Mouse (Mus musculus): Measurements from ENCODE around the gene Sptlc3.

DNA sequence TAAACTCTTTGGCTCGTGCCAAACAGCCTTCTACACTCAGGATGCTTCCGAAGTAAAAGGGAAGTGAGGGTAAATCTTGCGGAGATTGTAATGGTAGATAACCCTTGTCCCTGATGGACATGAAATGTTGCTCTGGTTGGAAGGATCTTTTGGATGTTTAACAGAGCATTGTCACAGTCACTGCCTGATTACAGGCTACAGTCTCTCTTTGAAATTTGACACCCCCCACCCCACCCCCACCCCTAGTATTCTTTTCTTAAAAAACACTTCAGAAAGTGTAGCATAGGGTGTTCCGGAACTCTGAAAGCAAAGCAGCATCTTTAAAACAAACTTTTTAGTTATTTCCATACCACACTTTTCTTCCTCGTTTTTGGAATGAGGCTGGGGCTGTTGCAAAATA lies 916 bp downstream of the Sptlc3 start:
- no peak for TF ChIP-seq CTCF (IDR thresholded peaks at IDR 0.05; ENCODE audit: low read depth, low read length)
- no peak for TF ChIP-seq POLR2A (IDR thresholded peaks at IDR 0.05; ENCODE audit: borderline replicate concordance, low read depth, low read length)

Data from bone marrow macrophage, adult 2 months (primary cell).